Mouse (Mus musculus): ENCODE results near the gene Rgp1. TPM values are rescaled to one million over a fixed set of nuclear protein-coding genes. Genes with fewer than 3 reads are reported as not detected.

The Rgp1 gene
- total RNA-seq, 4 experiments from 2014 or later: 31.3 to 39.6 (median 34.6) TPM

- peak; percentile 98 for DNase-seq (ENCODE audit: low spot score)
Observed at GRCm38 (mm10) chr4:43561997-43562768, 16.3 kb upstream of the Rgp1 start, which contains the start of the genes Creb3 and Tln1. Gene Creb3 (plus strand): TSS chr4:43562332. Gene Tln1 (minus strand): TSS chr4:43562691.

GRCm38 (mm10) chr4:43562769-43563600 is 15.5 kb upstream of the Rgp1 start:
- DNase-seq (ENCODE audit: low spot score): no peak

- no peak for DNase-seq (ENCODE audit: low spot score)
Observed at GRCm38 (mm10) chr4:43563601-43563875, 15.0 kb upstream of the Rgp1 start.

- no peak for DNase-seq (ENCODE audit: low spot score)
Observed at GRCm38 (mm10) chr4:43564231-43564630, 14.3 kb upstream of the Rgp1 start.

- no peak for DNase-seq (ENCODE audit: low spot score)
Observed at GRCm38 (mm10) chr4:43567140-43567539, 11.4 kb upstream of the Rgp1 start.

GRCm38 (mm10) chr4:43571395-43572045 is 7.0 kb upstream of the Rgp1 start:
- no peak for DNase-seq (ENCODE audit: low spot score)

GRCm38 (mm10) chr4:43573561-43573960 is 5.0 kb upstream of the Rgp1 start:
- no peak for DNase-seq (ENCODE audit: low spot score)

- DNase-seq (ENCODE audit: low spot score): no peak
Observed at GRCm38 (mm10) chr4:43575356-43575755, 3.2 kb upstream of the Rgp1 start.

GRCm38 (mm10) chr4:43577237-43577881 is 1.2 kb upstream of the Rgp1 start:
- no peak for DNase-seq (ENCODE audit: low spot score)

GRCm38 (mm10) chr4:43579256-43579655 is 741 bp downstream of the Rgp1 start:
- DNase-seq (ENCODE audit: low spot score): no peak

- DNase-seq (ENCODE audit: low spot score): no peak
Observed at GRCm38 (mm10) chr4:43579731-43580130, 1.2 kb downstream of the Rgp1 start.

- DNase-seq (ENCODE audit: low spot score): no peak
Observed at GRCm38 (mm10) chr4:43580721-43581120, 2.2 kb downstream of the Rgp1 start.

- no peak for DNase-seq (ENCODE audit: low spot score)
Observed at GRCm38 (mm10) chr4:43581381-43581780, 2.9 kb downstream of the Rgp1 start.

GRCm38 (mm10) chr4:43582241-43582640 is 3.7 kb downstream of the Rgp1 start:
- no peak for DNase-seq (ENCODE audit: low spot score)

- no peak for DNase-seq (ENCODE audit: low spot score)
Observed at GRCm38 (mm10) chr4:43583421-43583820, 4.9 kb downstream of the Rgp1 start.

- no peak for DNase-seq (ENCODE audit: low spot score)
Observed at GRCm38 (mm10) chr4:43584444-43585416, 6.2 kb downstream of the Rgp1 start, which contains the start of gene Msmp. Gene Msmp (minus strand): TSS chr4:43584494.

GRCm38 (mm10) chr4:43585682-43586081 is 7.2 kb downstream of the Rgp1 start:
- no peak for DNase-seq (ENCODE audit: low spot score)

- peak; percentile 78 for DNase-seq (ENCODE audit: low spot score)
Observed at GRCm38 (mm10) chr4:43586411-43586810, 7.9 kb downstream of the Rgp1 start.

GRCm38 (mm10) chr4:43587681-43588080 is 9.2 kb downstream of the Rgp1 start:
- DNase-seq (ENCODE audit: low spot score): peak; percentile 76

- DNase-seq (ENCODE audit: low spot score): no peak
Observed at GRCm38 (mm10) chr4:43591543-43591942, 13.0 kb downstream of the Rgp1 start.

- DNase-seq (ENCODE audit: low spot score): no peak
Observed at GRCm38 (mm10) chr4:43591961-43592360, 13.4 kb downstream of the Rgp1 start.

Measured in heart, adult 8-10 months (tissue).